Mouse (Mus musculus): Measurements from ENCODE around the gene Olfr519.

DNA sequence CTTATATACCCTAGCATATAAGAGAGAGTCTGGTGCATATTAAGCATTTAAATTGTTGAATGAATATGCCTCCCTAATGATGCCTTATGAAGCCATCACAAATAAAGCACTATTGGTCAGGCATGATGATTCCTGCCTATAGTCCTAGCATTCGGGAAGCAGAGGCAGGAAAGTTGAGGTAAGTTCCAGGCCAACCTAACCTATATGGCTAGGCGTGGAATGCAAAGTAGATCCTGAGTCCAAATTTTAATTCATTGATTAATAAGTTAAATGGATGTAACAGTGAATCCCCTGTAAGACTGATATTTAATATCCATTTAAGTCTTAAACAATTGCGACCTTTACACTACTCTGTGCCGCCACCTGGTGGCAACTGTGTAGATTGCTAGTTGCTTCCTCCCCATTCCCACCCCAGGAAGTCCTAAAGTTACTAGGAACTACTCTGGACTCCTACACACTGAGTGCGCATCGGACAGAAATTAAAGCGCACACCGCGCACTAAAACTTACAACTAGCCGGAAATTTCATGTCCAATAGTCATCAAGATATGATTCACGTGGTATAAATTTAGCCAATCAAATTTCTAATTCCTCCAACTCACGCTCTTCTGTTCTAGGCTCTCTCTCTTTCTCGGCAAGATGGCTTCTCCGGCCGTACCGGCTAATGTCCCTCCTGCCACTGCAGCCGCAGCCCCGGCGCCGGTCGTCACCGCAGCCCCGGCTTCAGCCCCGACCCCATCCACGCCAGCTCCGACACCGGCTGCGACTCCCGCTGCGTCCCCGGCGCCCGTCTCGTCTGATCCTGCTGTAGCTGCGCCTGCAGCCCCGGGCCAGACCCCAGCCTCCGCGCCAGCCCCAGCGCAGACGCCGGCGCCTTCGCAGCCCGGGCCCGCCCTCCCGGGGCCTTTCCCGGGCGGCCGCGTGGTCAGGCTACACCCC, 39.8 kb upstream of the Olfr519 start, which contains the start of gene Eif3f:
- TF ChIP-seq POLR2A (IDR thresholded peaks at IDR 0.05; ENCODE audit: borderline replicate concordance, control insufficient read depth, low read depth, low read length) (peak; percentile 71), CTCF (IDR thresholded peaks at IDR 0.05; ENCODE audit: control insufficient read depth, insufficient read depth, low read length) (peak; percentile 81)

All from bone marrow, adult 2 months (tissue).